Mouse (Mus musculus) left cerebral cortex, postnatal 4 days (tissue): ENCODE measurements at regions not wholly inside any gene's neighbourhood (a gene's known extent, or its start where the extent isn't known, plus 50 kb on each side); places are given as distances from the start of the nearest gene placed in this dataset.
A peak's percentile ranks its signal among the peaks of the same experiment; 100 is the strongest.

ENCODE experiments used
- DNase-seq: peaks from one replicate; pipeline ENCODE4 v3.0.0-alpha.2; 2022
- intact Hi-C: fragments of 180-260 bp; cut with DNase I; formaldehyde crosslinking; loops from one replicate; pipeline ENCODE4 v1.15.1; 2025

- peak; percentile 64 for DNase-seq
- intact Hi-C loops, result no loop called here
These were observed 456.0 kb downstream of the Irx1 start for GRCm38 (mm10) chr13:71507421-71507931.

- no peak for DNase-seq
- intact Hi-C loops, result no loop called here
These were observed 456.7 kb downstream of the Irx1 start for GRCm38 (mm10) chr13:71506777-71507176.

GRCm38 (mm10) chr13:71489773-71490172, 473.8 kb downstream of the Irx1 start:
- no peak for DNase-seq
- intact Hi-C loops, result no loop called here

- no peak for DNase-seq
- intact Hi-C loops, result no loop called here
These were observed 482.3 kb downstream of the Irx1 start for GRCm38 (mm10) chr13:71481205-71481604.

- DNase-seq, result no peak
- intact Hi-C loops, result no loop called here
These were observed 502.0 kb downstream of the Irx1 start for GRCm38 (mm10) chr13:71461552-71461951.

- no peak for DNase-seq
- intact Hi-C loops, result no loop called here
These were observed 502.9 kb downstream of the Irx1 start for GRCm38 (mm10) chr13:71460607-71461006.

- intact Hi-C loops, result no loop called here
These were observed 503.4 kb downstream of the Irx1 start for GRCm38 (mm10) chr13:71460097-71460496.

GRCm38 (mm10) chr13:71459022-71459536, 504.4 kb downstream of the Irx1 start:
- DNase-seq, result no peak
- intact Hi-C loops, result loop anchor here (5.0 kb wide), 2 partner anchors 498 to 1163 kb away; no protein-coding TSS in a partner anchor

More at GRCm38 (mm10) chr13:71460097-71460496, 503.4 kb downstream of the Irx1 start:
- DNase-seq, result no peak

GRCm38 (mm10) chr13:71458061-71458935, 505.2 kb downstream of the Irx1 start:
- intact Hi-C loops, result loop anchor here (5.0 kb wide), 2 partner anchors 499 to 1164 kb away; no protein-coding TSS in a partner anchor
- peak; percentile 74 for DNase-seq

GRCm38 (mm10) chr13:71457550-71457949, 506.0 kb downstream of the Irx1 start:
- no peak for DNase-seq
- intact Hi-C loops, result loop anchor here (5.0 kb wide), 2 partner anchors 500 to 1165 kb away; no protein-coding TSS in a partner anchor

- no peak for DNase-seq
- intact Hi-C loops, result no loop called here
These were observed 511.3 kb downstream of the Irx1 start for GRCm38 (mm10) chr13:71452258-71452657.

- DNase-seq, result no peak
- intact Hi-C loops, result no loop called here
These were observed 525.9 kb downstream of the Irx1 start for GRCm38 (mm10) chr13:71437601-71438099.

GRCm38 (mm10) chr13:71403654-71404560, 559.6 kb downstream of the Irx1 start:
- intact Hi-C loops, result no loop called here
- DNase-seq, result no peak

- intact Hi-C loops, result no loop called here
- DNase-seq, result no peak
These were observed 552.2 kb upstream of the Adamts16 start for GRCm38 (mm10) chr13:71393716-71394309.

GRCm38 (mm10) chr13:71378641-71379040, 537.0 kb upstream of the Adamts16 start:
- no peak for DNase-seq
- intact Hi-C loops, result no loop called here

GRCm38 (mm10) chr13:71375909-71376606, 534.4 kb upstream of the Adamts16 start:
- peak; percentile 51 for DNase-seq
- intact Hi-C loops, result no loop called here

GRCm38 (mm10) chr13:71372701-71373685, 531.4 kb upstream of the Adamts16 start:
- no peak for DNase-seq
- intact Hi-C loops, result no loop called here

- DNase-seq, result no peak
- intact Hi-C loops, result no loop called here
These were observed 528.2 kb upstream of the Adamts16 start for GRCm38 (mm10) chr13:71369832-71370231.
